Mouse (Mus musculus) heart, postnatal 0 days (tissue): ENCODE results near the gene Adar.

ENCODE experiments used
- CTCF ChIP-seq: IDR thresholded peaks from 2 replicates; pipeline ENCODE4 v1.5.1; 2016; ENCODE audit warnings: antibody characterized with exemption, control low read depth, low read depth
- EP300 ChIP-seq: IDR thresholded peaks from 2 replicates; pipeline ENCODE4 v1.6.1; 2016; ENCODE audit warnings: antibody characterized with exemption, low read depth

GRCm38 (mm10) chr3:89732091-89732490 is 17.3 kb downstream of the Adar start:
- TF ChIP-seq CTCF (no peak), EP300 (no peak)
